Comparison of ENCODE assay signal across 8 mouse cellular contexts in the genomic region with DNA sequence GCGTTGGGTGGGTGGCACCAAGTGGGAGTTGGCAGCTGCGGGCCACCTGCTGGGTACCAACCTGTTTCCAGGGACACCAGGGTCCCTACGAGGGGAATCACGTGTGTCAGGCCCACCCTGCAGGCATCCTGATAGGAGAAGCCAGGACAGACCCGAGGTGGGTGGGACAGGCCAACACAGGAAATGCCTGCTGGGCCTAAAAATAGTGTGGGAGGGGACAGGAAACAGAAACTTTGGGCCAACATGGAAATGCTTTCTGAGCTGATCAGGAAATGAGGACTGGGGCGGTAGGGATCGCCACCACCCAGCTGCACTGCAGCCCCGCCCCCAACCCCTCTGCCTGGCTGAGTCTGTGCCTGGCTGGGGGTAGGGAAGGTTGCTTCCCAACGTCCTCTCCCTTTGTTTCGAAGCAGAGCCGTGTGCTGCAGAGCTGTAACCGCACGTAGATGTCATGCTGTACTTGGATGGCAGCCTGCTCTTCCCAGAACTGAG.
A peak's percentile ranks its signal among the peaks of the same experiment; 100 is the strongest.
DNase-seq lines count a peak whose midpoint lies in the region; ATAC-seq and TF ChIP-seq lines count a peak whose summit lies in the region.

No protein-coding gene starts in this region.

- H3K27ac ChIP-seq in heart, embryonic 14.5 days (replicated peaks in 1 of 2; ENCODE audit: control insufficient read depth in 1 of 2, insufficient read depth in 1 of 2, low read depth in 2 of 2, low read length in 2 of 2) = peak overlapping the region; percentile 57 to 71
- peak overlapping the region; percentile 73 for H3K27ac ChIP-seq in kidney, postnatal 0 days

- WGBS in heart, embryonic 14.5 days = 18% methylated on average over 13 of the region's 13 CpGs
- 29% methylated on average over 13 of the region's 13 CpGs for WGBS in kidney, postnatal 0 days

- peaks cover 24 to 26% of the 10 kb centered on the region in 2 experiments for H3K4me1 ChIP-seq in heart, embryonic 14.5 days (ENCODE audit: control insufficient read depth in 2 of 2, insufficient read depth in 2 of 2, low read length in 2 of 2)
- H3K4me1 ChIP-seq in kidney, postnatal 0 days (replicated peaks; ENCODE audit: insufficient read depth, low read length) = peaks cover 7% of the 10 kb centered on the region; the same call in 1 of the 2 replicates

- no peaks in the 10 kb centered on the region for H3K36me3 ChIP-seq in heart, embryonic 14.5 days (ENCODE audit: control insufficient read depth, insufficient read depth, low read length)
- H3K36me3 ChIP-seq in kidney, postnatal 0 days (ENCODE audit: insufficient read depth, low read length) = no peaks in the 10 kb centered on the region

- H3K9me3 ChIP-seq in heart, embryonic 14.5 days (ENCODE audit: control insufficient read depth, low read length) = no peaks in the 10 kb centered on the region; the same call in 1 of the 2 replicates
- H3K9me3 ChIP-seq in kidney, postnatal 0 days (replicated peaks; ENCODE audit: low read length) = no peaks in the 10 kb centered on the region

- peak; percentile 72 for ATAC-seq in heart, embryonic 14.5 days (ENCODE audit: insufficient number of reproducible peaks, insufficient read depth, low FRiP score, low read depth)
- ATAC-seq in kidney, postnatal 0 days (replicated peaks; ENCODE audit: low FRiP score, low read depth) = peak; percentile 62

- H3K27me3 ChIP-seq in heart, embryonic 14.5 days (ENCODE audit: control insufficient read depth, insufficient read depth, low read length) = no peaks in the 10 kb centered on the region
- no peaks in the 10 kb centered on the region for H3K27me3 ChIP-seq in kidney, postnatal 0 days (ENCODE audit: insufficient read depth, low read length)

- peak overlapping the region; percentile 43; the same call in 1 of the 2 replicates for H3K9ac ChIP-seq in heart, embryonic 14.5 days (ENCODE audit: low read length)
- no peak overlapping the region for H3K9ac ChIP-seq in kidney, postnatal 0 days (ENCODE audit: low read depth, low read length)

- H3K4me2 ChIP-seq in heart, embryonic 14.5 days (ENCODE audit: low read length) = peak overlapping the region; percentile 42
- peak overlapping the region; percentile 31 for H3K4me2 ChIP-seq in kidney, postnatal 0 days (ENCODE audit: low read length)

- DNase-seq in ovary, postnatal 36 days (ENCODE audit: low spot score) = peak; percentile 45
- DNase-seq in ovary, adult 18-20 months (ENCODE audit: low spot score) = no peak
- peak; percentile 56 for DNase-seq in embryo, embryonic 9.5 days (ENCODE audit: extremely low spot score)
- DNase-seq in kidney, postnatal 0 days (ENCODE audit: low spot score) = peak; percentile 91
- DNase-seq in lung, postnatal 25 days (ENCODE audit: low spot score) = peak; percentile 90
- DNase-seq in right cerebral cortex, adult 18-20 months = no peak
- no peak for DNase-seq in right cerebral cortex, postnatal 14 days

- TF ChIP-seq CTCF in kidney, postnatal 0 days (IDR thresholded peaks at IDR 0.05; ENCODE audit: low read depth) = no peak

- peak overlapping the region in 1 of 2 experiments; percentile 18; a peak in 1 of 4 replicates for H3K4me3 ChIP-seq in heart, embryonic 14.5 days (ENCODE audit: control insufficient read depth in 1 of 2, insufficient read depth in 1 of 2, low read depth in 1 of 2, low read length in 2 of 2)
- H3K4me3 ChIP-seq in kidney, postnatal 0 days (replicated peaks; ENCODE audit: low read depth, low read length) = no peak overlapping the region

Comparison
In these comparisons a context has a peak if more than half of its experiments do, and no peak if none do; other contexts are left out.
1. DNase-seq: peak in ovary, postnatal 36 days (single experiment), embryo, embryonic 9.5 days (single experiment), kidney, postnatal 0 days (single experiment) and lung, postnatal 25 days (single experiment); none in ovary, adult 18-20 months (single experiment), right cerebral cortex, adult 18-20 months (single experiment) and right cerebral cortex, postnatal 14 days (single experiment).